Mouse (Mus musculus) G1E (cell line): ENCODE measurements around the gene Cnn1.

Experiments
- CTCF ChIP-seq: IDR thresholded peaks from 2 replicates; pipeline ENCODE4 v1.5.1; 2012; ENCODE audit warnings: low read depth, low read length, inconsistent platforms, mixed read lengths
- GATA1 ChIP-seq: IDR thresholded peaks from 2 replicates; pipeline ENCODE4 v1.6.1; 2012; ENCODE audit warnings: borderline replicate concordance, low read length, inconsistent platforms, mixed read lengths
- GATA2 ChIP-seq: IDR thresholded peaks from 2 replicates; pipeline ENCODE4 v1.6.1; 2012; ENCODE audit warnings: low read depth, low read length, inconsistent platforms, borderline replicate concordance
- POLR2AphosphoS5 ChIP-seq: IDR thresholded peaks from 2 replicates; pipeline ENCODE4 v1.6.1; 2012; ENCODE audit warnings: low read depth, low read length, inconsistent platforms; ENCODE audit not compliant: insufficient replicate concordance

GRCm38 (mm10) chr9:22121545-22121944 is 22.5 kb downstream of the Cnn1 start:
- no peak for TF ChIP-seq CTCF
- TF ChIP-seq GATA1: no peak
- TF ChIP-seq GATA2: no peak
- no peak for TF ChIP-seq POLR2AphosphoS5
